Mouse (Mus musculus): Measurements from ENCODE around the gene Gpd2.

The Gpd2 gene

GRCm38 (mm10) chr2:57396061-57396460 is 158.6 kb downstream of the Gpd2 start:
- DNase-seq, result no peak

GRCm38 (mm10) chr2:57397727-57398126 is 160.3 kb downstream of the Gpd2 start:
- no peak for DNase-seq

- no peak for DNase-seq
Observed at GRCm38 (mm10) chr2:57407414-57408019, 170.1 kb downstream of the Gpd2 start.

DNA sequence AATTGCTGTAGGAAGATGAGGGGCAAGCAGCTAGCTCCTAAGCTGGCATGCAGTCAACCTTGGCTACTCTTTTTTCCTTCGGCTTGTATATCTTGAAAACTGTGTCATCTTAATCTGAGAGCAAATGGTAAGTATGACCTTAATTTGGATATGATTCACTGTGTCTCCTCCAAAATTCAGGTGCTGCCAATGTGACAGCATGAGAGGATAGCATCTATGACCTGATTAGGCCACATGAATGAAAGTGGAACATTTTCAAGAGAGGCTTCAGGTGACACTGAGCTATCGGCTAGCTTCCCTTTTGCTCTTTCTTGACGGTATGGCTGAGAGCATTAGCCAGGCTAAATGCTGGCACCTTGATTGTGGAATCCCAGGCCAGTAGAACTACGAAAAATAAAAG is 171.0 kb downstream of the Gpd2 start:
- DNase-seq, result no peak

- no peak for DNase-seq
Observed at GRCm38 (mm10) chr2:57411551-57411950, 174.1 kb downstream of the Gpd2 start.

DNA sequence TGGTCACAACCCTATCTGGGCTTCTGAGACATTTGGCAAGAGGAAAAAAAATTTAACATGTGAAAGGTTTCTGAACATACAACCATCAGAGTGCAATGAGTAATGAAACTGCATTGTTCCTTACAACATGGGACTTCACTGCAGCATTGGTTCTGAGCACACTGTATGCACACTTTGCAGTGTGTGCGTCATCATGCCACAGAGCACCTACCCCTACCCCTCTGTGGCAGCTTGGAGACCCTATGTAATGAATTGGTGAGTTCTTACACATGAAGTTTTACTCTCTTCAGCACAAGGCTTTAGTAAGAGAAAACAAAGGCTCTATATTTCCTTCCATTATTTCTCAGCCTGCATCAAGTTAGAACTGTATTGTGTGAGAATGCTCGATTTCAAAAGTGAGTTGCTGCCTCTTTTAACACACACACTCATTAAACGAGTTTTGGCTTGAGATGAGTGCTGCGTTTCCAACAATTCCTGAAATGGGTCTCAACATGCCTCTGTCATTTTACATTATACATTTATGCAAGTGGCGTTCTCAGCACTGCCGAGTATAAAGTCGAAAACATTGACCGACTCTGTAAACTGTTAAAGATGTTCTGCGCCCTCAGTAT is 177.2 kb downstream of the Gpd2 start:
- no peak for DNase-seq

DNA sequence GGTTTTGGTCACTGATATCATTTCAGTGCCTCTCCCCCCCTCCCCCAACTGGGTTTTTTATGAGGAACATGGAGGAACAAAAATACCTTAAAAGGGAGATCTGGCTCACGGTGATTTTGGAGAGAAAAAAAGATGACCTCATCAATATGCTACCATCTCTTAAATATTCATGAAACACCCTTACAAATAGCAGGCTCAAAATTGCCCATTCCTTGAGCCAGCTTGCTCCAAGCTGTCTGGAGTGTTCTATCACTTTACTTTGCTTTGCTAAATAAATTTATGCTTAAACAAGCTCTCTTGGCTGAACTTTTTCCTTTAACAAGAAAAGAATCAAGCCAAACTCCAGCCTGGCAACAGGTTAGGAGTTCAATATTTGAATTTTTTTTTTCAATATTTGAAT is 179.3 kb downstream of the Gpd2 start:
- no peak for DNase-seq

Measured in thymus, adult 18-20 months (tissue).